Mouse (Mus musculus) heart, adult 9 months (tissue): ENCODE data around the gene Aplp1.
A peak's percentile ranks its signal among the peaks of the same experiment; 100 is the strongest.

ENCODE experiments used
- DNase-seq, 2 experiments: peaks; one replicate each; pipeline ENCODE4 v3.0.0; 2022; ENCODE audit warnings: low spot score in 2 of 2

Aplp1 gene

GRCm38 (mm10) chr7:30450241-30450640 is 4.9 kb upstream of the Aplp1 start:
- no peak for DNase-seq

- no peak for DNase-seq
Observed at GRCm38 (mm10) chr7:30444154-30444970, 973 bp downstream of the Aplp1 start.

GRCm38 (mm10) chr7:30443696-30444095 is 1.6 kb downstream of the Aplp1 start:
- DNase-seq: no peak

GRCm38 (mm10) chr7:30440697-30441096 is 4.6 kb downstream of the Aplp1 start:
- no peak for DNase-seq

GRCm38 (mm10) chr7:30439734-30440133 is 5.6 kb downstream of the Aplp1 start:
- no peak for DNase-seq

- DNase-seq: no peak
Observed at GRCm38 (mm10) chr7:30436879-30437278, 8.5 kb downstream of the Aplp1 start.

GRCm38 (mm10) chr7:30435156-30435555 is 10.2 kb downstream of the Aplp1 start:
- no peak for DNase-seq

GRCm38 (mm10) chr7:30434701-30435100 is 10.6 kb downstream of the Aplp1 start:
- DNase-seq: no peak

GRCm38 (mm10) chr7:30434238-30434637 is 11.1 kb downstream of the Aplp1 start:
- no peak for DNase-seq

- DNase-seq: peak in 1 of 2 experiments; percentile 50
Observed at GRCm38 (mm10) chr7:30431793-30432192, 13.5 kb downstream of the Aplp1 start.

- no peak for DNase-seq
Observed at GRCm38 (mm10) chr7:30430191-30430590, 15.1 kb downstream of the Aplp1 start.

- DNase-seq: no peak
Observed at GRCm38 (mm10) chr7:30429327-30429726, 16.0 kb downstream of the Aplp1 start.

- peak; percentile 36 to 53 for DNase-seq
Observed at GRCm38 (mm10) chr7:30423071-30423641, 22.2 kb downstream of the Aplp1 start.

GRCm38 (mm10) chr7:30422560-30422959 is 22.8 kb downstream of the Aplp1 start:
- DNase-seq: no peak

GRCm38 (mm10) chr7:30421890-30422435 is 23.4 kb downstream of the Aplp1 start:
- DNase-seq: peak; percentile 74 to 78

- DNase-seq: peak; percentile 60 to 68
Observed at GRCm38 (mm10) chr7:30421175-30421889, 24.0 kb downstream of the Aplp1 start, which contains the start of gene Nfkbid. TSS of gene Nfkbid (plus strand) at chr7:30421732.

GRCm38 (mm10) chr7:30420673-30421072 is 24.7 kb downstream of the Aplp1 start:
- DNase-seq: no peak

- peak in 1 of 2 experiments; percentile 28 for DNase-seq
Observed at GRCm38 (mm10) chr7:30419561-30420499, 25.5 kb downstream of the Aplp1 start, which contains the start of gene Hcst. TSS of gene Hcst (minus strand) at chr7:30419854.

- DNase-seq: no peak
Observed at GRCm38 (mm10) chr7:30417856-30418255, 27.5 kb downstream of the Aplp1 start.

- DNase-seq: peak in 1 of 2 experiments; percentile 29
Observed at GRCm38 (mm10) chr7:30413596-30413995, 31.7 kb downstream of the Aplp1 start, which contains the start of gene Tyrobp. TSS of gene Tyrobp (plus strand) at chr7:30413760.

GRCm38 (mm10) chr7:30412735-30413147 is 32.6 kb downstream of the Aplp1 start:
- DNase-seq: no peak
